Mouse (Mus musculus) ovary, postnatal 14 days (tissue): ENCODE results near the gene St6galnac5.
"Not testable (repeated sequence)": the region's sequence is repeated elsewhere in the genome, so short reads cannot be mapped to it uniquely, and the experiment has no call there.

Experiments used
- DNase-seq: peaks from one replicate; pipeline ENCODE4 v3.0.0; 2022; ENCODE audit warnings: low spot score

The St6galnac5 gene

DNA sequence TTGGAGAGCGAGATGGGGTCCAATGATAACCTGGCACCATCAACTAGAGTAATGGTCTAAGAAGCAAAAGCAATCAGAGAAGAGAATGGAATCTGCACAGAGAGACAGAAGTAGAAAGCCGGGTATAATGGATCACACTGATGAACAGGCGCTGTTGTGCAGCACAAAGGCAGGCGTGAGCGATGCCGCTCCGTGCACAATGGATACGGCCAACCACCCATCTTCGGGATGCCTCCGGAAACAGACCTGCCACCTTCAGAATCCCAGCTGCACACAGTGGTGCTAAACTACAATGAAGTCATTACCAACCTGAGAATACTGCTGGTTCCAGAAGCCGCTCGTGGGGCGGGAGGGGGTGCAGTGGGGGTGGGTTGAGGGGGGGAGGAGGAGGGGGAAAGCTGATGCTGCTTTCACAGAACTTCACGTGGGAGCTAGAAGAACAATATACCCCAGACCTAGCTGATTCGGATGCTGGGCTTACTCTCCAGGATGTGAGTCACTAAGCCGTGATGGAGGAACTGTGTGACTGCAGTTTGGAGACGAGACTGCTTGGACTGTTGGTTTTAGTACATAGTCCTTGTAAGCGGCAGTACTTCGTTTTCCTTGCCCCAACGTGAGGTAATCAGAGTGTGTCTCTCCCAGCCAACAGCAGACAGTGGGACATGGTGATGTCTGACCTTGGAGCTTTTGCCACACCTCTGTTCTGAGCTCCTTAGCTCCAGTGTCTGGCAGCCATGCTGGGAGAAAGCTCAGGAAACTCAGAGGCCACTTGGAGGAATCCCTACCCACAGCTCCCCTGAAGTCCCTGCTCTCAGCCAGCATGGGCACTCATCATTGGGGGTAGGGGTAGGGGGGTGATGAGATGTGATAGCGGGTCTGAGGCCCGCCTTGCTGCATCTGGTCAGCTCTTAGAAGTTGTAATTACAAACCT is 115.7 kb downstream of the St6galnac5 start:
- DNase-seq = no peak

DNA sequence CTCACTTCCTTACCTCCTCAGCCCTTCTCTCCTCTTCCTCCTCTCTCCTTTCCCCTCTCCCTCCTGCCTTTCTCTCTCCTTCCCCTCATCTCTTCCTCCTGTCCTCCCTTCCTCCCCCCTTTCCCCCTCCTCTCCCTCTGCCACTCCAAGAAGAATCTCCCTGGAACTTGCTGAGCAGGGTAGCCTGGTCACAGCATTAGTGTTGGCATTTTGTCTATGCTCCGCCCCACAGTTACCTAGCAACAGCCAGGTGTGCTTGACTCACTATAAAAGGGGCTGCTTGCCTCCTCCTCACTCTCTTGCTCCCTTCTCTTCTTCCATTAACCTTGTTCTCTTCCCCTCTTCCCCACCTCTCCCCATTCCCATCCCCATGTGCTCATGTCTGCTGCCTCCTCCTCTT is 120.1 kb downstream of the St6galnac5 start:
- no peak for DNase-seq

DNA sequence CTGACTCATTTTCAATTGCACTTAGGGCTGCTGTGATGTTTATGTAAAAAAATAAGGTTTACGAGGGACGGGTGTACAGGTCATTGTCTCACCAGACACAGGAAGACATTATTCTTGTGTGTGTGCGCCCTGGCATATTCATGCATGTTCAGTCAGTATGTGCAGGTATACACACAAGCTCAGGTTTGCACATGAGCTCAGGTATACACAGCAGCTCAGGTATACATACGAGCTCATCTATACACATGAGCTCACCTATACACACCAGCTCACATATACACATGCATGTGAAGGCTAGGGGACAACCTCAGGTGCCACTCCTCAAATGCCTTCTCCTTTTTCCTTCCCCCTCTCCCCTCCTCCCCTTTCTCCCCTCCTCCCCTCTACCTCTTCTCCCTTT is 120.6 kb downstream of the St6galnac5 start:
- no peak for DNase-seq

DNA sequence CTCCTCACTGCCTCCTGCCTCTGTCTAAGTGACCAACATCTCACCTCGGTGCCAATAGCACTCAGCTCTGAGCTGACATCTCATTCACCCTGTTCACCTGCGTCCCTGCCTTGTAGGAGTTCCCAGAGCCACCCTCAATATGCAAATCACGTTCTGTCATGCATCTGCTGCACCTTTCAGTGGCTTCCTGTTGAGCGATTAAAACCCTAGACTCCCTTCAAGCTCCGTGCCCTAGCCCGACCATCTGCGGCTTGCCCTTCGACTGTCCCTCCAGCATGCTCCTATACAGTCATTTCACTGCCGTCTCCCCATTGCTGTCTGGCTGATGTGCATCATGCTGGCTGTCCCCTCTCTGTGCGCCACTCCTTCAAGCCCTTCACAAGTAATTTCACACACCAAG is 126.0 kb downstream of the St6galnac5 start:
- DNase-seq = no peak

DNA sequence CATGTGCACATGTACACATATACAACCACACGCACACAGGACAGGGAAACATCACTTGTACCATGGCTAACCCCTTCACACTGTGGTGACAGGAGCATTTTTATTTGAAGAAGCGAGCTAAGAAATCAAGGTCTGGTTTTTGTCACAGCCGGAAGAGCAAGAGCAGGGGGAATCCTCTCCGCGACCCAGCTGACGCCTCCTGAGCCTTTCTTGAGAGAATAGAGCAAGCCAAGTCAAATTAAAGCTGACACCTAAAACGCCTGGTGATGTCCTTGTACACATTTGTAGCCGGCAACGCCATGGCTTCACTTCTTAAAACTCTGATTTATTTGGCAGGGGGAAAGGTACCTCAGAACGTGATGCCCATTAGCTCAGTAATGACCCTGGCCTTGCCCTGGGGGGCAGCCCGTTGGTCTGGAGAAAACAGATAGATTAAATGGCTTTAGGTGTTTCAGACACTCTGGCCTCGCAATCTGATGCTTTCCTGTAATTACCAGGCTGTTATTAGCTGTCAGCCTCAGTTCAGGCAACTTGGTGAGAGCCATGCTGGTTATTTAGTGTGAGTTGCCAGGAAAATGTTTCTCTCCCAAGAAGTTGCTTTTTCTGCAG is 126.9 kb downstream of the St6galnac5 start:
- no peak for DNase-seq

DNA sequence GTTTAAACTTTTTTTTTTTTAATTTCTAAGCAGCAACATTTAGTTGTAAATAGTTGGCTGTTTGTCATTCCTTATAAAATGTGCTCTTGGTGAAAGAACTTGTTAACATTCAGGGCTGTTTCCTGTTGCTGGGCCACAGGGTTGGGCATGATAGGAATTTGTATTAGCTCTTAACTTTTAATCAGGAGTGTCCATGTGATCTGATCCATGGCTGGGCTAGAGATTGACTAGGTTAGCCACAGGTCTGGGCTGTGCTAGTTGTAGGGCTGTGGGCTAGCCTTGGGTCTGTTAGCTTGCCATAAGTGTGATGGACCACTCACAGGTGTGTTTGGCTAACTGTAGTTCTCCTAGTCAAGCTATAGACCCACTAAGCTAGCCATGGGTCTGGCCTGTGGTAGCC is 138.1 kb downstream of the St6galnac5 start:
- DNase-seq = no peak

DNA sequence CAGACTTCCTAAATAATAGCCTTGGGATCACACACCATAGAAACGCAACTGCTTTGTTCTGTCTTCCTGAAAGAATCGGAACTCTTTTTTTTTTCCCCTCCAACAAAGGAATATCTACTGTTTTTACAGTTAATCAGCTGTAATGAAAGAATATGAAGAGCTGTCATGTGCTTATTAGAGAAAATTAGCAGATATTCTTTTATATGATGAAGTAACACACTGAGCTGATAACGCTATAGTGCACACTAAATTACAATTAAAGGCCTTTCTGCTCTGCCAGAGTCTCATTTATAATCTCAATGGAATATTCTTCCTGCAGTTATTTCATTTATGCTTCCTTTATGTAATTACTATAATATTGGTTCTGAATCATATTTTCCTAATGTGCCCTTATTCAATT is 139.4 kb downstream of the St6galnac5 start:
- DNase-seq = no peak

DNA sequence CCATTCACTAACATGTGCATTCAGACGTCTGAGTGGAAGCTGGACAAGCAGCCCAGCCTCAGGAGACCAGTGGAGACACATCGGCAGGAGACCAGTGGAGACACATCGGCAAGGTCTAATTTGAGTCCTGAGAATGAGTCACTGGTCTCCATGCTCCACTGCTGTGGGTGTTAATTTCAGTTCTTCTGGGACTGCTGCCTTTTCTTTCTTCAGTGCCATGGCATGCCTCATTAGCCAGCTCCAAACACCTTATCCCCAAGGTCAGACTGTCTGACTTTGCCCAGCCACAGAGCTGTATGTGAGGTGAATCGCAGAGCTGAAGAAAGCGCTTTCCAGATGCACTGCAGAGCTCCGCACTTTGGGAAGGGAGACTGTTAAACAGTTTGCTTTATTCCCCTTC is 140.8 kb downstream of the St6galnac5 start:
- no peak for DNase-seq

DNA sequence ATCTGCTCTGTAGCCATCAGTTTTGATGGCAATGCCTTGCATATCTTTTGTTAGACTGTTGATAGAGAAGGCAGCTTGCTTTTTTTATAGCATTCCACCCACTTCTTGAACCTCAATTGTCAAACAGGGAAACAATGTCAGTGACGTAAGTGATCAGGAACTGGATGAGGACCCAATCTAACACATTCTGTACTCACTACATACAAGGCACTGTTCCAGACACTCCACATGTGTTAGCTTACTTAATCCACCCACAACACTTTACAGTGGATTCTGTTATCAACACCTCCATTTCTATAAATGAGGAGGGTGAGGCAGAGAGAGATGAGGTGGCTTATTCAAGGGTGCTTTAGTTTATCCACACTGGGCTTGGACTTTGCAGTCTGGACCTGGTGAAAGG is 144.1 kb downstream of the St6galnac5 start:
- no peak for DNase-seq

DNA sequence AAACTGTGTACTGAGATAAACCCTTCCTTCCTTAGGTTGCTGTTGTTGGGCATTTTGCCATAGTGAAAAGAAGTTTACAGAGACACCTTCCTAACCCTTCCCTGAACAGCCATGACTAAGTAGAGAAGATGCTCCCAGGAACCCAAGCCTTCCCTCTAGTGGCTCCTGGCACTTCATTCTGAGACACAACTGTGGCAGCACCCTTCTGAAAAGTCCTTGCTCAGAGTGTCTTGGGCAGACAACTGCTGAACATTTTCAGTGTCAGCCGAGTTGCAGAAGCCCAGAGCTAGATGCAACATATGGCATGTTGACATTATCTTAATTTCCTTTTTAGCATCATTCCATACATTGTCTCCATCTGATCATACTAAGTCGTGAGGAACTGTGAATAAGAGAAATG is 144.6 kb downstream of the St6galnac5 start:
- DNase-seq = no peak

DNA sequence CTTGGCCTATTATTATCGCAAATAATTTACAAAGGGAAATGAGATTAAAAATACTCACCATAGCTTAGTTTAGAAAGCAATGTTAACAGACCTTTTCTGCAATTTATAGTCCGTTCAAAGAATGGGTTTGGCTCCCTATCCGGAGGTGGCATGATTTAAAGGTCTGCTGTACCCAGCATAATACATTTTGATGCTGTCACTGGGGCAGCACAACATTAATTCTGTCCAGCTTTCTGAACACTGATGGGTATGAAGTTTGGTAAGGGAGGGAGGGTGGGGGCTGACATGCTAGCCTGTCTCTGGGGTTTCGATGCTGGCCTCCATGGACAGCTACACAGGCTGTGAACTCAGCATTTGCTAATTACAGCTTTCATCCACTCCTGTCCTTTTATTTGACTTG is 149.6 kb downstream of the St6galnac5 start:
- DNase-seq = no peak

DNA sequence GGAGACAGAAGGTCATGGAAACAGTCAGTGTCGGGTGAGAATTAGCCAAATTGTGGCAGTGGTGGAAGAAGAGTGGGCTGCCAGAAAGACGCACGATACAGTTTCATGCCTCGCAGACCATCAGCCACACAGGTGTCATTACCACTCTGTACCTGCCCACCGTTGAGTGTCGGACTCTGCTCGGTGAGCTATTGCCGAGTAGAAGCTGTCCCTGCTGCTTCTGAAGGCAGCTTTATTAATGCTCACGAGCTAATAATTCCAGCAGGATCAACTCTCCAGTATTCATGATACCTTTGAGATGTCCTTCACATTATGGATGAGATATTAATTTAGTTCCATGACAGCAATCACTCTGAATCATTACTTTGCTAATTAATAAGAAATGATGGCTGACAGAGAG is 150.1 kb downstream of the St6galnac5 start:
- no peak for DNase-seq

DNA sequence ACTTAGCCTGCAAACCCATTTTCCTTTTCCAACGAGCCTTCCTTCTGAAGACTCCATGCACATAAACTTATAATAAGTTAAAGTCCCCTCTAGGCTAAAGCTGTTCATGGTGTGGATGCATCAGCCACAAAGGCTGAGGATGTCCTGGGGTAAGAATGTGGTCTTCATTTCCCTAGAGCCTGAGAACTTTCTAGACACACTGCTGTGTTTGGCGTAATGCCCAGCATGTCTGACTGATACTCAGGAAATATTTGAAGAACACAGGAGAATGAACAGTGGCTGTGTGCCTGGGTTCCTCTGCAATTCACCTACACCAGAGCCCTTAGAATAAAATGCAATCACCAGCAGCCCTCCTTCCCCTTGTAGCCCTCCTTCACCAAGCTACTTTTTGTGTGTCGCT is 150.7 kb downstream of the St6galnac5 start:
- DNase-seq = no peak

DNA sequence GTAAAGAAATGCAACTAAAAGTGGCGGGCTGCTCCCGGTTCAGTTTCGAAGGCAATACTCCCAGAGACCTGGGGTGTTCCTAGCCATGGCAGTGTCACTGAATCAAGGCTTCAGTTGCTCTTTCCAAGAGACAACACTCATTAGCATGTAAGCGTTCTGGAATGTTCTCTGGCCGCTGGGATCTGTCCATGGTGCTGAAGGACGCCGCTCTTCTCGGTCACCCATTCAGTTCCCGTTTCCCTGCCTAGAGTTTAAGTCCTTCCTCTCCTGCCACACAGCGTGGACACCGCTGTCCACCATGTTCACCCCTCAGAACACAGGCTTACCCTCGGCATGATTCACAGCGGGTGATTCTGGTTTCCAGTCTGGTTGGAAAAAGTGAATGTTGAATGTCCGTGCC is 160.8 kb downstream of the St6galnac5 start:
- peak; percentile 70 for DNase-seq

DNA sequence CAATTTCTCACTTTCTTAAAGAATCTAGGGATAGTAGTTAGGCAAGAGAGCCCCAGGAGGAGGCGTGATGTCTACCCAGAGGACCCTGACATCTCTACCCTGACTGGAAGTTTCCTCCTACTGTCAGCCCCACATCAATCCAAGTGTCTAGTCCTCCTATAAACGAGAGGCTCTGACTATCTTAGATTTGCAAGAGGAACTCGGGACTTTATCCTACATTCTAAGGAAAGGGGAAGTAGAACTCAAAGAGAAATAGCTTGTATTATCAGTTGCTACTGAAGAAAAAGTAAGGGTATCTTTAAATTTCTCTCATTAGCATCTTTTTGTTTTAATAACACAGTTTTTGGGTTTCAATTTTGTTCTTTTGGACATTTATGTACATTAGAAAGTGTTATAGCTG is 161.6 kb downstream of the St6galnac5 start:
- DNase-seq = no peak

DNA sequence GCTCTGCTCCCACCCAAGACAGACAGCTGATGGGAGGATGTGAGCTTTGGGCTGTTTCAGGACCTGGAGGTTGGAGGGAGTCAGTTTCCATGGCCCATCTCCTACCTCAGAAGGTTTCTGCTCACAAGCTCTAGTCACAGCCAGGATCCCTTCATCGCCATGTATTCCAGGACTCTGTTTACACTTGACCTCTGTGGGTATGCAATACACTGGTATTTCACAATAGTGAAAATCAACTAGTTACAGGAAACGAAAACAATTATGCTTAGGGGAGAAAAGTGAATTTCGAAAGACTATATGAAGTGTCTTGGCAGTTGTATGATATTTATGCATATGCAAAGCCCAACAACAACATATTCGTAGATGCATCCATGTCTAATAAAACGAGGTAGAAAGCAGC is 166.9 kb downstream of the St6galnac5 start:
- no peak for DNase-seq

DNA sequence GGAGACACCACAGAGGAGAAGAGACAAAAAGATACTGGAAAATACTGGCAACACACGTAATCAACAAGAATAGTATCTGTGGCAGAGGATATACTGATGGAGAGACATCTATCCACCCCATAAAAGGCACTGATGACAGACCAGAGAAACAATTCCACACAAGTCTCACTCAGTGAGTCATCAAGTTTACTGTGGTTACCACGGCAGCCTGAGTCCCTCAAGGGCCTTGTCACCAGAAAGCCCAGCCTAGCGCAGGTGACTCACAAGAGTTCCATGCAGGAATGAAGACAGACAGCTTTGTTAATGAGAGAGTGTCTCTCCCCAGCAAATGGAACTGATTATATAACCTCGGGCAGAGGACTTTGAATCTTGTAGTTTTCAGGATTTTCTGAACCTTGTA is 168.1 kb downstream of the St6galnac5 start:
- no peak for DNase-seq

DNA sequence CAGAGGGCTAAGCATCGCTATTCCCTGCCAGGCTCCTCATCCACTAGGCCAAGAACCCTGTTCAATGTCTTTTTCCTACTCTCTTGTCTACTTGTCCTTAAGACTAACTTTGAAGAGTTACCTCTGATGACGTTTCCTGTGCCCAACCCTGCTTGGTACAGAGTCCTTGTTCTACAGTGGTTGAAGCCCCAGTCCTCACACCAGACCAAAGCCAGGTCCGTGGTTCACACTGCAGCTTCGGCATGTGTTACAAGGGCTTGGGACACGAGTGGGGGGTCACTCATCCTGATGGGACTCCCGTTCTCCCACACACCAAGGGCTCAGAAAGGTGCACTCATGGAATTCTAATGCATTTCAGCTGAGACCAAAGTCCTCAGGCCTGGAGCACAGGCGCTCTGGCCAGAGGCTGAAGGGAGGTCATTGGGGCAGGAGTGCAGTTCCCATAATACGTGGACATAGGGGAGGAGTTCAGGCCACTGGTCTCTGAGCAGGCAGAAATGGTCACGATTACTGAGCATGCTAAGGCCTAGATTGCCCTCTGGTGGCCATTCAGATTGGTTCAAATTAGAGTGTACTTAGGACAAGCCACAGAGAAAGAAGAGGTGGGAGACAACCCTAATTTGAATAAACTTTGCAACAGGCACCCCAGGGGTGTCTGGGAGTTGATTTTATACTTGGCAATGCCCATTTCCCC is 182.2 kb downstream of the St6galnac5 start:
- no peak for DNase-seq

DNA sequence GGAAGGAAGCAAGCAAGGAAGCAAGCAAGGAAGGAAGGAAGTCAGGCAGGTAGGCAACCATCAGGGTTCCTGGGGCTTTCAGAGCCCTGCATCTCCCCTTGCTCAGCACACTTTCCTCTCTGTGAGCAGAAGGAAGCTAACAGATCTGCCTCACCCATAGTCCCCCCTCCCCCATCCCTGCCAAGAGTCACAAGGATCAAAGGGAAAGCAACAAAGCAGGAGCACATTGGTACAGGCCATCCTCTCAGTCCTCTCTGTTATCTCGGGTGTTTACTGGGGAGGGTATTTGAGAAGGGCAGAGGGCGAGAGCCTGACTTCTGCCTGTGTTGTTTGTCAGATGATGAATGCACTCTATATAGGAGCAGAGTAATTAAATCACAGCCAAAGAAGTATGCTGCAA is 184.7 kb downstream of the St6galnac5 start:
- no peak for DNase-seq

DNA sequence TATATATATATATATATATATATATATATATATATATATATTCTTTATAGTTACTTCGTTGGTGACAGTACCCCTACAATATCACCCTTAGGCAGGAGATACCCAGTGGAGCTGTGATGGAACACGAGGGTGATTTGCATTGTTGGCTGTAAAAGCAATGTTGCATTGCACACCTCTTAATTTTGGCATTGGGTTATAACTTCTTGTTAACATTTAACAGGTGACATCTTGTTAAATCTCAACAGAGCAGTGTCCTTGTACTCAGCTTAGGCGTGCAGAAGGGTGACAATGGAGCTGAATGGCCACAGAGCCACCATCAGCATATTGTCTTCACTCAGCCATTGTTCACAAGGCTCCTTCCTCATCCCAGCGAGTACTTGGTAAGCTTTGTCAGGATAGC is 185.8 kb downstream of the St6galnac5 start:
- no peak for DNase-seq

DNA sequence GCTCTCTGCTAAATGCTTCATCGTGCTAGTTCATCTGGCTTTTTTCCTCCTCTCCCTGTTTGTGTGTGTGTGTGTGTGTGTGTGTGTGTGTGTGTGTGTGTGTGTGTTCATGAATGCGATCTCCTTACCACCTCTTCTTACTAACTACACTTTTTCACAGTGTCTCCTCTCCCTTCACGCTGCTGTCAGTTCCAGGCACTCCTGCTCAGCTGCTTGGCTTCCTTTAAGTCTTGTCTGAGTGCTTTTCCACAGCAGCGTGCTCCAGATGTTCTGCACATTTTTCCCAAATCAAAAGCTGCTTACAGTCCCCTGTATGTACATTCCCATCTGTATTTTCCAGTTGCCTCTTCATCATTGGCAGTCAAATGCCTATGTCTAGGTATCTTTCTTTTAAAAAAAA is 189.0 kb downstream of the St6galnac5 start:
- DNase-seq = no peak

DNA sequence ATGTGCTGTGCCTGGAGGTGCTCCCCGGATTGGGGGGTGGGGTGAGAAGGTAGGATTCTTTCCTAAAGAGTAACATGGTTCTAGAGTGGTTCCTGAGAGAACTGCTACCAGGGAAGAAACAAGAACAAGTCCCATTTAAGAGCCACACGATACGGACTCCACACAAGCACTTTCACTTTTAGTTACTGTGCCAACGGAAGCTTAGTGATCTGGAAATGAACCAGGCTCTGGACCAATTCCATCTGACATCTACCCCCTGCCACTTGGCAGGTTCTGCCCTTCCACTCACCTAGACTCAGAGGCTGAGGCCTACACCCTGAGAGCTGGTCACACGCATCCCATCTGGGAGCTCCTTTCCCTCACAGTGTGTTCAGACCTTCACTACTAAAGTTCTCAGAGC is 189.4 kb downstream of the St6galnac5 start:
- no peak for DNase-seq

DNA sequence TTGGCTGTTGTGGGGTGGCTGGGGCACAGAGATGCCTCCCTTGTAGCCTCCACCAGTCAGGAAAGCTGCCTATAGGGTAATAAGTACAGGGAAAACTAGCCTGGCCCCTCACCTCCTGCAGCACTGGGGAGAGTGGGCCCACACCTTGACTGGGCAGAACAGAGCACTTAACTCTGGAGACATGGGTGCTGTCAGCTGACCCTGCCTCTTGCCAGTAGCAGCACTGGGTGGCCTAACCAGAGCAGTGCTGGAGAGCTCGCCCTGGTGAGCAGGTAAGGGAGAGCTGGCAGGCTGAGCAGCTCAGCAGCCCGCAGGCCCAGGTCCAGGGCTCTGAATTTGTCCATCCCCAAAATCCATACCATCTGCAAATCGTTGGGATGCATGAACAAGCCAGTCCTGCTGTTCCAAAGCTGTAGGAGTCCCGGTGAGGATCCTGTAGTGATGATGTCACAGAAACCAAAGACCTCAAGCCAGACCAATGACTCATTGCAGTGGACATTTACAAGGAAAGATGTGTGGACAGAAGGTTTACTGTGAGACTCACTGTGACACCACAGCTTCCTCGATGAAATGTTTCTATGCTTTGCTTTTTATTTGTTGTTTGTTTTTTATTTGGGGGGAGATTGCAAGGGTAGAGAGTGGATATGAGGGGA is 193.6 kb downstream of the St6galnac5 start:
- DNase-seq = not testable (repeated sequence)
